Mouse (Mus musculus) kidney, embryonic 14.5 days (tissue): ENCODE measurements around the gene Slc25a14. TPM values are rescaled to one million over a fixed set of nuclear protein-coding genes. Genes with fewer than 3 reads are reported as not detected.

Experiments
- ATAC-seq: fragments of 200-750 bp; cut with Nextera tagmentation; 2 replicates; pipeline ENCODE4 v1.8.0; 2017; ENCODE audit warnings: moderate number of reproducible peaks, mild to moderate bottlenecking, moderate TSS enrichment, moderate library complexity; ENCODE audit not compliant: low FRiP score, low TSS enrichment
- H3K27ac ChIP-seq: fragments of 300-500 bp; sonication (generic); 2 replicates; pipeline ENCODE4 v1.5.1; 2014; ENCODE audit warnings: low read depth, mild to moderate bottlenecking, low read length, moderate library complexity, mixed read lengths
- H3K27me3 ChIP-seq: fragments of 300-500 bp; sonication (generic); 2 replicates; pipeline ENCODE4 v1.6.1; 2014; ENCODE audit warnings: mild to moderate bottlenecking, low read length; ENCODE audit not compliant: control insufficient read depth, insufficient read depth
- H3K36me3 ChIP-seq: fragments of 300-500 bp; sonication (generic); 2 replicates; pipeline ENCODE4 v1.6.1; 2014; ENCODE audit warnings: low read length, mixed read lengths; ENCODE audit not compliant: control insufficient read depth, insufficient read depth
- H3K4me1 ChIP-seq: fragments of 300-500 bp; sonication (generic); 2 replicates; pipeline ENCODE4 v1.6.1; 2014; ENCODE audit warnings: low read length, mixed read lengths; ENCODE audit not compliant: control insufficient read depth, insufficient read depth
- H3K4me2 ChIP-seq: fragments of 300-500 bp; sonication (generic); replicated peaks from 2 replicates; pipeline ENCODE4 v1.6.1; 2014; ENCODE audit warnings: low read depth, mild to moderate bottlenecking, low read length
- H3K4me3 ChIP-seq: fragments of 300-500 bp; sonication (generic); 2 replicates; pipeline ENCODE4 v1.5.1; 2014; ENCODE audit warnings: mild to moderate bottlenecking, low read length
- H3K9ac ChIP-seq: fragments of 300-500 bp; sonication (generic); 2 replicates; pipeline ENCODE4 v1.6.1; 2014; ENCODE audit warnings: low read depth, mild to moderate bottlenecking, low read length, moderate library complexity
- H3K9me3 ChIP-seq: fragments of 300-500 bp; sonication (generic); 2 replicates; pipeline ENCODE4 v1.6.1; 2016; ENCODE audit warnings: low read length; ENCODE audit not compliant: control insufficient read depth
- WGBS: fragments of 180-500 bp; shearing (Covaris S2); extraction: QIAGEN DNeasy Blood & Tissue Kit; methylation state at CpG from one replicate; pipeline ENCODE4 v1.1.7; 2014; 5-methylcytosine and 5-hydroxymethylcytosine counted together
- polyA plus RNA-seq: library from polyadenylated mRNA; unstranded; fragments of >200 nt; fragmentation: Nextera tagmentation; extraction: Ambion mirVana; gene quantifications from 2 replicates; pipeline ENCODE4 v1.2.1, GENCODE M21; 2014

Gene Slc25a14
- polyA plus RNA-seq = 13.5 and 16.4 TPM in 2 replicates

GRCm38 (mm10) chrX:48623379-48624053 lies at the start of gene Slc25a14:
Gene Slc25a14 (plus strand): TSS chrX:48623413.
- Histone ChIP-seq H3K27me3 (no peaks in the 10 kb centered on the region), H3K27ac (peak within 1 kb of the TSS; percentile 82), H3K9me3 (no peaks in the 10 kb centered on the region), H3K4me2 (peak within 1 kb of the TSS; percentile 46), H3K4me1 (no peaks in the 10 kb centered on the region), H3K9ac (peak within 1 kb of the TSS; percentile 58), H3K4me3 (peak within 1 kb of the TSS; percentile 49), H3K36me3 (no peaks in the 10 kb centered on the region)
- 27% methylated on average over 31 of the region's 38 CpGs for WGBS
- ATAC-seq = peak; percentile 96

GRCm38 (mm10) chrX:48583332-48583731 lies 39.9 kb upstream of the Slc25a14 start:
- no peak for ATAC-seq
- no peak overlapping the region for H3K4me2 ChIP-seq
- H3K27ac ChIP-seq = no peak overlapping the region
- H3K36me3 ChIP-seq = peaks cover 6% of the 10 kb centered on the region; the same call in 1 of the 2 replicates
- H3K9me3 ChIP-seq = no peaks in the 10 kb centered on the region
- no peak overlapping the region for H3K4me3 ChIP-seq
- no peak overlapping the region for H3K9ac ChIP-seq
- no peaks in the 10 kb centered on the region for H3K27me3 ChIP-seq
- H3K4me1 ChIP-seq = no peaks in the 10 kb centered on the region

- no peaks in the 10 kb centered on the region for H3K4me1 ChIP-seq
- peak overlapping the region; percentile 74 for H3K9ac ChIP-seq
- H3K9me3 ChIP-seq = no peaks in the 10 kb centered on the region
- no peak; the same call in 1 of the 2 replicates for ATAC-seq
- H3K36me3 ChIP-seq = peaks cover 4% of the 10 kb centered on the region; the same call in 1 of the 2 replicates
- WGBS = 37% methylated on average over 11 of the region's 15 CpGs
- peak overlapping the region; percentile 69; the same call in 1 of the 2 replicates for H3K27ac ChIP-seq
- peak overlapping the region; percentile 46 for H3K4me2 ChIP-seq
- H3K4me3 ChIP-seq = peak overlapping the region; percentile 62
- H3K27me3 ChIP-seq = no peaks in the 10 kb centered on the region
Observed at GRCm38 (mm10) chrX:48593721-48594098, 29.5 kb upstream of the Slc25a14 start.

- H3K4me1 ChIP-seq = no peaks in the 10 kb centered on the region
- peaks cover 4% of the 10 kb centered on the region; the same call in 1 of the 2 replicates for H3K36me3 ChIP-seq
- peak; percentile 94 for ATAC-seq
- H3K27ac ChIP-seq = peak within 1 kb of the TSS; percentile 69; the same call in 1 of the 2 replicates
- H3K4me2 ChIP-seq = peak within 1 kb of the TSS; percentile 46
- peak within 1 kb of the TSS; percentile 74 for H3K9ac ChIP-seq
- WGBS = 30% methylated on average over 45 of the region's 45 CpGs
- no peaks in the 10 kb centered on the region for H3K27me3 ChIP-seq
- H3K4me3 ChIP-seq = peak within 1 kb of the TSS; percentile 62
- H3K9me3 ChIP-seq = no peaks in the 10 kb centered on the region
Observed at GRCm38 (mm10) chrX:48594099-48594760, 29.0 kb upstream of the Slc25a14 start, which contains the start of gene Zfp280c. Gene Zfp280c (minus strand): TSS chrX:48594504.

GRCm38 (mm10) chrX:48596053-48596452 lies 27.2 kb upstream of the Slc25a14 start:
- H3K9ac ChIP-seq = no peak overlapping the region
- ATAC-seq = no peak

GRCm38 (mm10) chrX:48596906-48597305 lies 26.3 kb upstream of the Slc25a14 start:
- Histone ChIP-seq H3K4me2 (no peak overlapping the region), H3K36me3 (no peaks in the 10 kb centered on the region), H3K9ac (no peak overlapping the region), H3K27me3 (no peaks in the 10 kb centered on the region), H3K27ac (no peak overlapping the region), H3K9me3 (no peaks in the 10 kb centered on the region), H3K4me3 (no peak overlapping the region), H3K4me1 (no peaks in the 10 kb centered on the region)
- 91% methylated on average over 5 of the region's 5 CpGs for WGBS
- ATAC-seq = no peak

More at GRCm38 (mm10) chrX:48596053-48596452, 27.2 kb upstream of the Slc25a14 start:
- no peaks in the 10 kb centered on the region for H3K9me3 ChIP-seq
- no peak overlapping the region for H3K4me2 ChIP-seq
- no peak overlapping the region for H3K4me3 ChIP-seq
- H3K27ac ChIP-seq = no peak overlapping the region
- H3K27me3 ChIP-seq = no peaks in the 10 kb centered on the region
- WGBS = 84% methylated on average over 9 of the region's 9 CpGs
- H3K4me1 ChIP-seq = no peaks in the 10 kb centered on the region
- no peaks in the 10 kb centered on the region for H3K36me3 ChIP-seq

- H3K4me3 ChIP-seq = no peak overlapping the region
- H3K9me3 ChIP-seq = no peaks in the 10 kb centered on the region
- ATAC-seq = no peak
- H3K4me1 ChIP-seq = no peaks in the 10 kb centered on the region
- H3K4me2 ChIP-seq = no peak overlapping the region
- no peaks in the 10 kb centered on the region for H3K36me3 ChIP-seq
- 75% methylated on average over 2 of the region's 2 CpGs for WGBS
- no peak overlapping the region for H3K9ac ChIP-seq
- H3K27me3 ChIP-seq = no peaks in the 10 kb centered on the region
- H3K27ac ChIP-seq = no peak overlapping the region
Observed at GRCm38 (mm10) chrX:48604872-48605271, 18.3 kb upstream of the Slc25a14 start.

GRCm38 (mm10) chrX:48623049-48623378 lies 199 bp upstream of the Slc25a14 start:
- Histone ChIP-seq H3K9me3 (no peaks in the 10 kb centered on the region), H3K4me1 (no peaks in the 10 kb centered on the region), H3K4me2 (peak overlapping the region; percentile 46), H3K4me3 (peak overlapping the region; percentile 49), H3K9ac (peak overlapping the region; percentile 48; the same call in 1 of the 2 replicates), H3K27ac (peak overlapping the region; percentile 82), H3K36me3 (no peaks in the 10 kb centered on the region), H3K27me3 (no peaks in the 10 kb centered on the region)
- 25% methylated on average over 4 of the region's 4 CpGs for WGBS
- 0 out of 2 replicates have a peak, but pooled peaks have one; percentile 36 for ATAC-seq

- peak overlapping the region; percentile 58 for H3K9ac ChIP-seq
- peak overlapping the region; percentile 49 for H3K4me3 ChIP-seq
- no peak for ATAC-seq
- no peaks in the 10 kb centered on the region for H3K4me1 ChIP-seq
- 33% methylated on average over 9 of the region's 9 CpGs for WGBS
- peak overlapping the region; percentile 46 for H3K4me2 ChIP-seq
- H3K36me3 ChIP-seq = no peaks in the 10 kb centered on the region
- H3K27me3 ChIP-seq = no peaks in the 10 kb centered on the region
- no peaks in the 10 kb centered on the region for H3K9me3 ChIP-seq
- H3K27ac ChIP-seq = peak overlapping the region; percentile 82; the same call in 1 of the 2 replicates
Observed at GRCm38 (mm10) chrX:48624054-48624420, 824 bp downstream of the Slc25a14 start.
